Mouse (Mus musculus) C2C12 (cell line): ENCODE measurements around the gene Zfp91. TPM values are rescaled to one million over a fixed set of nuclear protein-coding genes. Genes with fewer than 3 reads are reported as not detected.

Source experiments
- H3K27me3 ChIP-seq: one replicate; pipeline ENCODE4 v1.6.1; 2011; ENCODE audit not compliant: control insufficient read depth, insufficient read depth, insufficient read length
- H3K36me3 ChIP-seq: one replicate; pipeline ENCODE4 v1.6.1; 2011; ENCODE audit not compliant: control insufficient read depth, insufficient read depth
- H3K4me3 ChIP-seq: one replicate; pipeline ENCODE4 v1.5.1; 2011; ENCODE audit warnings: mild to moderate bottlenecking, control low read depth; ENCODE audit not compliant: poor library complexity, insufficient read depth, severe bottlenecking
- H3K79me2 ChIP-seq: one replicate; pipeline ENCODE4 v1.6.1; 2011; ENCODE audit not compliant: control insufficient read depth, insufficient read depth
- H3K79me3 ChIP-seq: one replicate; pipeline ENCODE4 v1.6.1; 2011; ENCODE audit warnings: low read depth, control low read depth
- H3ac ChIP-seq: one replicate; pipeline ENCODE3; 2011; ENCODE audit warnings: low read depth; ENCODE audit not compliant: control insufficient read depth, insufficient read length
- CEBPB ChIP-seq: IDR thresholded peaks from one replicate; pipeline ENCODE4 v1.6.1; 2011; ENCODE audit warnings: low read depth, mild to moderate bottlenecking, control low read depth, moderate library complexity
- CTCF ChIP-seq: IDR thresholded peaks from one replicate; pipeline ENCODE4 v1.5.1; 2011; ENCODE audit not compliant: control insufficient read depth, insufficient read depth, insufficient read length
- FOSL1 ChIP-seq: IDR thresholded peaks from one replicate; pipeline ENCODE4 v1.8.0; 2011; ENCODE audit warnings: mild to moderate bottlenecking, low read length; ENCODE audit not compliant: poor library complexity, insufficient read depth, severe bottlenecking
- MAX ChIP-seq: IDR thresholded peaks from one replicate; pipeline ENCODE4 v1.6.1; 2011; ENCODE audit warnings: mild to moderate bottlenecking, control low read depth
- MYOD1 ChIP-seq: IDR thresholded peaks from one replicate; pipeline ENCODE4 v1.6.1; 2011; ENCODE audit warnings: low read depth; ENCODE audit not compliant: control insufficient read depth, insufficient read length
- MYOG ChIP-seq: IDR thresholded peaks from one replicate; pipeline ENCODE4 v1.6.1; 2011; ENCODE audit not compliant: control insufficient read depth, insufficient read length; ENCODE audit errors: extremely low read depth
- USF1 ChIP-seq: IDR thresholded peaks from one replicate; pipeline ENCODE4 v1.6.1; 2011; ENCODE audit warnings: low read depth, mild to moderate bottlenecking, control low read depth, moderate library complexity
- polyA plus RNA-seq: library from polyadenylated mRNA; unstranded; fragments of >200 nt; fragmentation: generic; extraction: Trizol; gene quantifications from one replicate; pipeline ENCODE4 v1.2.1, GENCODE M21; 2012; ENCODE audit warnings: missing spikeins

Zfp91 gene
- polyA plus RNA-seq, 1 experiment: 25.0 TPM

DNA sequence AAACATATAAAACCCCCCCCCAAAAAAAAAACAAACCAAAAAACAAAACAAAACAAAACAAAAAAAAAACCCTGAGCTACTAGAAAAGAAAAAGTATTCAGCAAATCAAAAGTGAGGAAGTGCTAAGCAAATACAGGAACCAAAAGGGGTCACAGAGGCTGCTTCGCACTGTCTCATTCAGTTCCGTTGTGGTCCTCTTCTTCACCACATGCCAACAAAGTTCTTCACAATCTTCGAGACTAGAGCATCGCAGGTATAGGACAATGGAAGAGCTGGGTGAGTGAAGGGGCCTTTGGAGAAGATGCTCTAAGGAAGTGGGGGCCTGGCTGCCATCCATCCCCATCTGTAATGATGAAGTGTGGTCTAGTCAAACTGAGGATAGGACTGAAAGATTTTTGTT, 2.5 kb upstream of the Zfp91 start:
- peaks cover 18% of the 10 kb centered on the region for H3K79me2 ChIP-seq
- H3K4me3 ChIP-seq: no peak overlapping the region
- no peaks in the 10 kb centered on the region for H3K27me3 ChIP-seq
- peaks cover 6% of the 10 kb centered on the region for H3K36me3 ChIP-seq
- H3ac ChIP-seq: no peak overlapping the region
- H3K79me3 ChIP-seq: peaks cover 12% of the 10 kb centered on the region
- no peak for TF ChIP-seq MYOD1
- no peak for TF ChIP-seq CTCF
- no peak for TF ChIP-seq MYOG
- no peak for TF ChIP-seq FOSL1
- TF ChIP-seq CEBPB: no peak
- TF ChIP-seq USF1: no peak
- TF ChIP-seq MAX: no peak

DNA sequence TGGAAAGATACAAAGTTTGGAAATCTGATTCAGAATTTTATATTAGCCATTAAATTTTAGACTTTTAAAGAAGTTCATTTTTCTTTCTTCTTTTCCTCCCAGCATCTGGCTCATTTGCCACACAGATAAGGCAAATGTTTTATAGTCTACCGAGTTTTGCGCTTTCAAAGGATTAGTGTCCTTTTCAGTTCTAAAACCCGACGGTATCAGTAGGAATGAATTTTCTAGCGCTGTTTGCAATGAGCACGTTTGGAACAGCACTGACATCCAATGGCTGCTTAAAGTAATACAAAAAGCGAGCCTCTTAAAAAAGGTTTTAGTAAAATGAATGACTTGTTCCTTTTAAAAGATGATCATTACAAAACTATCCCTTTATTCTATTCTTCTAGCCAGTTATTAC, 1.1 kb upstream of the Zfp91 start:
- H3K4me3 ChIP-seq: peak overlapping the region; percentile 62
- peaks cover 16% of the 10 kb centered on the region for H3K36me3 ChIP-seq
- TF ChIP-seq MYOG (no peak), CTCF (no peak), USF1 (no peak), MYOD1 (no peak), FOSL1 (no peak), CEBPB (no peak), MAX (no peak)

GRCm38 (mm10) chr19:12796328-12796931, 504 bp upstream of the Zfp91 start:
- TF ChIP-seq FOSL1: peak; percentile 2
- TF ChIP-seq MAX: peak; percentile 76
- no peak for TF ChIP-seq USF1
- TF ChIP-seq MYOG: no peak
- peaks cover 31% of the 10 kb centered on the region for H3K79me3 ChIP-seq
- H3K79me2 ChIP-seq: peaks cover 37% of the 10 kb centered on the region
- peaks cover 22% of the 10 kb centered on the region for H3K36me3 ChIP-seq
- no peaks in the 10 kb centered on the region for H3K27me3 ChIP-seq
- H3ac ChIP-seq: peak overlapping the region; percentile 75
- H3K4me3 ChIP-seq: peak overlapping the region; percentile 62

More for the DNA sequence above, 1.1 kb upstream of the Zfp91 start:
- H3K27me3 ChIP-seq: no peaks in the 10 kb centered on the region
- no peak overlapping the region for H3ac ChIP-seq
- H3K79me3 ChIP-seq: peaks cover 25% of the 10 kb centered on the region
- peaks cover 31% of the 10 kb centered on the region for H3K79me2 ChIP-seq

GRCm38 (mm10) chr19:12795110-12795509, 816 bp downstream of the Zfp91 start:
- Histone ChIP-seq H3K27me3 (no peaks in the 10 kb centered on the region), H3K36me3 (peaks cover 34% of the 10 kb centered on the region), H3K79me2 (peaks cover 51% of the 10 kb centered on the region), H3K4me3 (peak overlapping the region; percentile 89), H3ac (peak overlapping the region; percentile 96), H3K79me3 (peaks cover 45% of the 10 kb centered on the region)
- no peak for TF ChIP-seq MYOD1
- no peak for TF ChIP-seq MAX

GRCm38 (mm10) chr19:12794056-12795044, 1.6 kb downstream of the Zfp91 start:
- Histone ChIP-seq H3ac (peak overlapping the region; percentile 96), H3K27me3 (no peaks in the 10 kb centered on the region), H3K36me3 (peaks cover 41% of the 10 kb centered on the region), H3K4me3 (peak overlapping the region; percentile 89), H3K79me3 (peaks cover 52% of the 10 kb centered on the region), H3K79me2 (peaks cover 58% of the 10 kb centered on the region)
- TF ChIP-seq MAX: peak; percentile 84
- TF ChIP-seq CTCF: peak; percentile 89
- no peak for TF ChIP-seq MYOD1
- no peak for TF ChIP-seq MYOG
- peak; percentile 7 for TF ChIP-seq CEBPB
- TF ChIP-seq USF1: peak; percentile 93
- TF ChIP-seq FOSL1: no peak

DNA sequence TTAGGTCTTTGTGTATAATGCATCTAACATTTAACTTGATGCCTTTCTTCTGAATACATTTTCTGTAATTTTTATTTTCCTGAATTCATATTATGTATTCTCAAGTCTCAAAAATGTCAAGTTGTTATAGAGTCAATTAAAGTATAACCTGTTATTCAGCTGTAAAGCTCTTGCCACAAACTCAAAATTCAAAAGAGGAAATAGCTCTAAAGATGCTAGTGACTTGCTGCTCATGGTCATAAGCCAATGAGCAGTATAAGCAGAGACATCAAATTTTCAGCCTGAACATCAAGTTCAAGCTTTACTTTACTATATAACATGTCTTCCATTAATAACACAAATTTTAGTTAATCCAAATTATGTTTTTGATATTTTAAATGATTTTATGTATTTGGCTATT, 3.6 kb downstream of the Zfp91 start:
- H3ac ChIP-seq: no peak overlapping the region
- H3K79me2 ChIP-seq: peaks cover 78% of the 10 kb centered on the region
- TF ChIP-seq CTCF: no peak
- no peak for TF ChIP-seq FOSL1
- no peak for TF ChIP-seq MYOG
- TF ChIP-seq CEBPB: no peak
- TF ChIP-seq MAX: no peak
- no peak for TF ChIP-seq USF1
- TF ChIP-seq MYOD1: no peak

More for the DNA sequence above, 3.6 kb downstream of the Zfp91 start:
- Histone ChIP-seq H3K36me3 (peaks cover 49% of the 10 kb centered on the region), H3K4me3 (no peak overlapping the region), H3K79me3 (peaks cover 72% of the 10 kb centered on the region), H3K27me3 (no peaks in the 10 kb centered on the region)
